Mouse (Mus musculus): ENCODE measurements around the gene Tbata. TPM values are rescaled to one million over a fixed set of nuclear protein-coding genes. Genes with fewer than 3 reads are reported as not detected.

Gene Tbata
- total and polyA plus RNA-seq, 3 experiments = 0.45 TPM; not detected in 2

DNA sequence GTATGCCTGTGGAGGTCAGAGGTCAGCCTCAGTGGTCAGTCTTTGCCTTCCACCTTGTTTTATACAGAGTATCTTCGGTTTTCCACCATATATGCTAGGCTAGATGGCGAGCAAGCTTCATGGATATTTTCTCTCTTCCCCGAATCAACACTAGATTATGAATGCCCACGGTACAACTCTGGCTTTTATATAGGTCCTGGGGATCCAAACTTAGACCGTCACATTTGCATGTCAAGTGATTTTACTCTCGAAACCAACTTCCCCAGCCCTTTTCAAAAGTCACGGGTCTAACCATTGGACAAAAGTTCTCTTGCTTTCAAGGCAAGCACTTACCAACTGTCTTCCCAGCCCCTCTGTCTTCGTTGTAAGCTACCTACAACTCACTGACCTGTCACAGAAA is 6.9 kb downstream of the Tbata start:
- no peaks in the 10 kb centered on the region for H3K36me3 ChIP-seq (ENCODE audit: control insufficient read depth, insufficient read depth, low read length)
- H3K4me3 ChIP-seq = no peak overlapping the region
- no peak overlapping the region for H3K9ac ChIP-seq (ENCODE audit: low read depth, low read length)
- no peaks in the 10 kb centered on the region for H3K27me3 ChIP-seq (ENCODE audit: control insufficient read depth, insufficient read depth, low read length)
- no peaks in the 10 kb centered on the region for H3K4me1 ChIP-seq (ENCODE audit: control insufficient read depth, insufficient read depth, low read length)
- H3K79me2 ChIP-seq (replicated peaks; ENCODE audit: control insufficient read depth, insufficient read depth, low read length) = no peaks in the 10 kb centered on the region
- TF ChIP-seq POLR2A (IDR thresholded peaks at IDR 0.05; ENCODE audit: insufficient read depth, low read depth, low read length) (no peak), CTCF (IDR thresholded peaks at IDR 0.05) (no peak), EP300 (IDR thresholded peaks at IDR 0.05; ENCODE audit: insufficient read depth, low read depth, low read length) (no peak)
- intact Hi-C loops (cut with DNase I) = no loop called here
- DNase-seq = no peak
- 90% methylated on average over 8 of the region's 8 CpGs for WGBS
- no peak overlapping the region for H3K27ac ChIP-seq

DNA sequence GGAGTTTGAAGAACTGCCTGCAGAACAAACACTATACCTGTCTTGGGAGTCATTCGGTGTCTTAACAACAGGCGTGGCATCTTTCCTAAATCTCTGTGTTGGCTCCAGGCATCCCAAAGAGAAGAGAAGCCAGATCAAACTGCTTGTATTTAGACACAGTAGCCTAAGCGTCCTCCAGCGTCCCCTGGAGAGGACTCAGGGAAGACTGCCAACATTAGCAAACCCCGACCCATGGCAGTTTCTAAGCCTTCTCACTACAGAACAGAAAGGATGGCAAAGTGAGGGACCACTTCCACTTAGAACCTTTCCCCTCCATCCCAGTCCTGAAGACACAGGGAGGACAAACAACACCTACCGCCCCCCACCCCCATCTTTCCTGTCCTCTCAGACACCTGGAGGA is 8.2 kb downstream of the Tbata start:
- Histone ChIP-seq H3K79me2 (replicated peaks; ENCODE audit: control insufficient read depth, insufficient read depth, low read length) (no peaks in the 10 kb centered on the region), H3K4me3 (no peak overlapping the region), H3K27me3 (ENCODE audit: control insufficient read depth, insufficient read depth, low read length) (no peaks in the 10 kb centered on the region), H3K36me3 (ENCODE audit: control insufficient read depth, insufficient read depth, low read length) (no peaks in the 10 kb centered on the region), H3K9ac (ENCODE audit: low read depth, low read length) (no peak overlapping the region), H3K27ac (no peak overlapping the region), H3K4me1 (ENCODE audit: control insufficient read depth, insufficient read depth, low read length) (no peaks in the 10 kb centered on the region)
- WGBS = 54% methylated on average over 6 of the region's 6 CpGs
- DNase-seq = no peak
- no peak for TF ChIP-seq POLR2A (IDR thresholded peaks at IDR 0.05; ENCODE audit: insufficient read depth, low read depth, low read length)
- TF ChIP-seq CTCF (IDR thresholded peaks at IDR 0.05) = no peak
- TF ChIP-seq EP300 (IDR thresholded peaks at IDR 0.05; ENCODE audit: insufficient read depth, low read depth, low read length) = no peak
- intact Hi-C loops (cut with DNase I) = no loop called here

DNA sequence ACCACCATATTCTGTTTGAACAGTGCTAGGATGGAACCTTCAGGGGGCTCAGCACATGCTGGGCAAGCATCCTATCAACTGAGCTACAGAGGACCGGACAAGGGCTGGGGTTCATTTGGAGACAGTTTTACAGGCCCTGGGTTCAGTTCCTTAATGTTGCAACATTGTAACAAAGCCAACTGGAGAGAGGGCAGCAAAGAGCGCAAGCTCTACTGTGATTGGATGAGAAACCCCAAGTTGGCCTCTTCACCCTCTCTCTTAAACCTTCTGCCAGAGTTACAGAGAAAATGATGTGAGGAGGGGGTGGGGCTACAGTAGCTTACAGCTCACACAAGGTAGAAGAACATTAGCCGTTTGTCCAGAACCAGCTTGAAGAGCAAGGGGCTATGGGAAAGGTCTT is 15.2 kb downstream of the Tbata start:
- intact Hi-C loops (cut with DNase I) = no loop called here
- no peak overlapping the region for H3K27ac ChIP-seq
- H3K4me3 ChIP-seq = no peak overlapping the region
- no peaks in the 10 kb centered on the region for H3K79me2 ChIP-seq (replicated peaks; ENCODE audit: control insufficient read depth, insufficient read depth, low read length)
- no peak overlapping the region for H3K9ac ChIP-seq (ENCODE audit: low read depth, low read length)
- H3K27me3 ChIP-seq (ENCODE audit: control insufficient read depth, insufficient read depth, low read length) = no peaks in the 10 kb centered on the region
- H3K36me3 ChIP-seq (ENCODE audit: control insufficient read depth, insufficient read depth, low read length) = no peaks in the 10 kb centered on the region
- TF ChIP-seq EP300 (IDR thresholded peaks at IDR 0.05; ENCODE audit: insufficient read depth, low read depth, low read length) (no peak), CTCF (IDR thresholded peaks at IDR 0.05) (no peak), POLR2A (IDR thresholded peaks at IDR 0.05; ENCODE audit: insufficient read depth, low read depth, low read length) (no peak)
- DNase-seq = no peak
- WGBS = 80% methylated on average over 3 of the region's 3 CpGs
- H3K4me1 ChIP-seq (ENCODE audit: control insufficient read depth, insufficient read depth, low read length) = no peaks in the 10 kb centered on the region

DNA sequence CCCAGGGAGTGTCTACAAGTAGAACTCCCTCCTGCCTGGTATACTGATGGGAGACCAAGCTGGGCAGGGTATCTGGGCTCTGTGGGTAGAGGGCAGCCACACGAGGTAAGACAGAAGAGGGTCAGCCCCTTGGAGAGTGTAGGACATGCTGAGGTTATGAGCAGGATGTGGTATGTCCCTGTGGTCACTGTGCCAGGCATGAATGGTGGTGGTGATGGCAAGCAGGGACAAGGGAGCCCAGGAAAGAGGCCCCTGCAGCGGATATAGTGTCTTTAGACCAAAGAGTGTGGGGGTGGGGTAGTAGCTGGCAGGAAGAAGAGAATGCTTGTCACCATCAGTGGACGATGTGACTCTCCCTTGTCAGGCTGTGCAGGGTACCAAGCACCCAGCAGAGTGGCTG is 16.3 kb downstream of the Tbata start:
- no peak overlapping the region for H3K4me3 ChIP-seq
- no peak overlapping the region for H3K27ac ChIP-seq
- WGBS = 60% methylated on average over 3 of the region's 3 CpGs
- TF ChIP-seq EP300 (IDR thresholded peaks at IDR 0.05; ENCODE audit: insufficient read depth, low read depth, low read length) (no peak), CTCF (IDR thresholded peaks at IDR 0.05) (no peak), POLR2A (IDR thresholded peaks at IDR 0.05; ENCODE audit: insufficient read depth, low read depth, low read length) (no peak)
- intact Hi-C loops (cut with DNase I) = no loop called here
- DNase-seq = no peak
- H3K79me2 ChIP-seq (replicated peaks; ENCODE audit: control insufficient read depth, insufficient read depth, low read length) = no peaks in the 10 kb centered on the region
- no peaks in the 10 kb centered on the region for H3K36me3 ChIP-seq (ENCODE audit: control insufficient read depth, insufficient read depth, low read length)
- no peaks in the 10 kb centered on the region for H3K27me3 ChIP-seq (ENCODE audit: control insufficient read depth, insufficient read depth, low read length)
- H3K4me1 ChIP-seq (ENCODE audit: control insufficient read depth, insufficient read depth, low read length) = no peaks in the 10 kb centered on the region
- no peak overlapping the region for H3K9ac ChIP-seq (ENCODE audit: low read depth, low read length)

DNA sequence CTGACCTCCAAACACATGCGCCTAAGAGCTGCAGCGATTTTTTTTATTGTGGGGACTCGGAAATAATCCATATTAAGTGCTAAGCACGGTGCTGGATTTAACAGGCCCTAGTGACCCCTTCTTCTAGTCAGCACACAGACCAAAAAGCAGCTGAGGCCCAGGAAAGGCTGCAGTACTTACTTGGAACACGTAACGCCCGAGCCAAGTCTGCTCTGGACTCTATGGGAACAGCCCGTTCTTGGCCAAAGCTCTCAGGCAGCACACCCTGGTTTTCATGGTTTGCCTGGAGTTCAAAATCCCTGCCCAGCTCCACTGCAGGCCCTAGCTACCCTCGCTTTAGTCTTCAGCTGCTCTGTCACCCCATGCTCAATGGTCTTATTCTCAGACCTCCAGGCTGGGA is 22.9 kb downstream of the Tbata start:
- no peaks in the 10 kb centered on the region for H3K27me3 ChIP-seq (ENCODE audit: control insufficient read depth, insufficient read depth, low read length)
- no peak overlapping the region for H3K27ac ChIP-seq
- H3K79me2 ChIP-seq (replicated peaks; ENCODE audit: control insufficient read depth, insufficient read depth, low read length) = no peaks in the 10 kb centered on the region
- DNase-seq = peak in 1 of 2 experiments; percentile 24
- H3K4me1 ChIP-seq (ENCODE audit: control insufficient read depth, insufficient read depth, low read length) = peaks cover 1% of the 10 kb centered on the region; the same call in 1 of the 2 replicates
- H3K9ac ChIP-seq (ENCODE audit: low read depth, low read length) = no peak overlapping the region
- TF ChIP-seq EP300 (IDR thresholded peaks at IDR 0.05; ENCODE audit: insufficient read depth, low read depth, low read length) = no peak
- TF ChIP-seq POLR2A (IDR thresholded peaks at IDR 0.05; ENCODE audit: insufficient read depth, low read depth, low read length) = no peak
- TF ChIP-seq CTCF (IDR thresholded peaks at IDR 0.05) = no peak
- intact Hi-C loops (cut with DNase I) = loop anchor here (5.0 to 10.0 kb wide), 2 partner anchors 410 to 463 kb away; no protein-coding TSS in a partner anchor
- 70% methylated on average over 9 of the region's 9 CpGs for WGBS
- H3K36me3 ChIP-seq (ENCODE audit: control insufficient read depth, insufficient read depth, low read length) = no peaks in the 10 kb centered on the region
- no peak overlapping the region for H3K4me3 ChIP-seq

DNA sequence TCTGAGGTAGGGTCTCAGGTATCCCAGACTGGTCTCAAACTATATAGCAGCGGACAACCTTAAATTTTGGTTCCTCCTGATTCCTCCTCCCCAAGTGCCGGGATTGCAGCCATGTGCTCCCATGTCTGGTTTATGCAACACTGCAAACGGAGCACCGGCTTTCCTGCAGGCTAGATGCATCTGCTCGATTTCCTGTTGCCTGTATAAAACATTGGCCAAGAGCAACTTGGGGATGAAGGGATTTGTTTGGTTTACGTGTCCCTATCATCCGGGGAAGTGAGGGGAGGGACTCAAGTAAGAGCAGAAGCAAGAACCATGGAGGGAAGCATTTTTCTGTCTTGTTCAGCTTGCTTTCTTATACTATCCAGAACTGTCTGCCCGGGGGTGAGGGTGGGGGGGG is 23.5 kb downstream of the Tbata start:
- intact Hi-C loops (cut with DNase I) = loop anchor here (5.0 to 10.0 kb wide), 2 partner anchors 410 to 462 kb away; no protein-coding TSS in a partner anchor
- Histone ChIP-seq H3K27me3 (ENCODE audit: control insufficient read depth, insufficient read depth, low read length) (no peaks in the 10 kb centered on the region), H3K4me3 (no peak overlapping the region), H3K4me1 (ENCODE audit: control insufficient read depth, insufficient read depth, low read length) (peaks cover 1% of the 10 kb centered on the region; the same call in 1 of the 2 replicates), H3K79me2 (replicated peaks; ENCODE audit: control insufficient read depth, insufficient read depth, low read length) (no peaks in the 10 kb centered on the region), H3K27ac (no peak overlapping the region), H3K36me3 (ENCODE audit: control insufficient read depth, insufficient read depth, low read length) (no peaks in the 10 kb centered on the region), H3K9ac (ENCODE audit: low read depth, low read length) (no peak overlapping the region)
- TF ChIP-seq POLR2A (IDR thresholded peaks at IDR 0.05; ENCODE audit: insufficient read depth, low read depth, low read length) (no peak), EP300 (IDR thresholded peaks at IDR 0.05; ENCODE audit: insufficient read depth, low read depth, low read length) (no peak), CTCF (IDR thresholded peaks at IDR 0.05) (no peak)
- 47% methylated on average over 8 of the region's 8 CpGs for WGBS
- no peak for DNase-seq
